Mouse (Mus musculus) limb, embryonic 11.5 days (tissue): ENCODE measurements around the gene Vps18. TPM values are rescaled to one million over a fixed set of nuclear protein-coding genes. Genes with fewer than 3 reads are reported as not detected.
A peak's percentile ranks its signal among the peaks of the same experiment; 100 is the strongest.

Source experiments
- ATAC-seq: fragments of 200-750 bp; cut with Nextera tagmentation; 2 replicates; pipeline ENCODE4 v1.8.0; 2017; ENCODE audit warnings: low read depth; ENCODE audit not compliant: insufficient number of reproducible peaks, low FRiP score, low TSS enrichment
- DNase-seq: peaks from one replicate; pipeline ENCODE4 v3.0.0-alpha.2; 2015; ENCODE audit warnings: low spot score
- H3K27ac ChIP-seq: fragments of 300-500 bp; sonication (generic); replicated peaks from 2 replicates; pipeline ENCODE4 v1.5.1; 2014; ENCODE audit warnings: low read depth, mild to moderate bottlenecking, low read length
- H3K27me3 ChIP-seq: fragments of 300-500 bp; sonication (generic); 2 replicates; pipeline ENCODE4 v1.6.1; 2014; ENCODE audit warnings: mild to moderate bottlenecking, low read length, mixed read lengths; ENCODE audit not compliant: control insufficient read depth, insufficient read depth
- H3K36me3 ChIP-seq: fragments of 300-500 bp; sonication (generic); 2 replicates; pipeline ENCODE4 v1.6.1; 2014; ENCODE audit warnings: mild to moderate bottlenecking, low read length, moderate library complexity, mixed read lengths; ENCODE audit not compliant: control insufficient read depth, insufficient read depth
- H3K4me1 ChIP-seq: fragments of 300-500 bp; sonication (generic); 2 replicates; pipeline ENCODE4 v1.6.1; 2014; ENCODE audit warnings: low read length, mixed read lengths; ENCODE audit not compliant: control insufficient read depth, insufficient read depth
- H3K4me2 ChIP-seq: fragments of 300-500 bp; sonication (generic); 2 replicates; pipeline ENCODE4 v1.6.1; 2014; ENCODE audit warnings: low read depth, mild to moderate bottlenecking, moderate library complexity; ENCODE audit not compliant: severe bottlenecking
- H3K4me3 ChIP-seq: fragments of 300-500 bp; sonication (generic); 2 replicates; pipeline ENCODE4 v1.5.1; 2014; ENCODE audit warnings: low read depth, low read length
- H3K9ac ChIP-seq: fragments of 300-500 bp; sonication (generic); 2 replicates; pipeline ENCODE4 v1.6.1; 2014; ENCODE audit warnings: mild to moderate bottlenecking, low read length
- H3K9me3 ChIP-seq: fragments of 300-500 bp; sonication (generic); 2 replicates; pipeline ENCODE4 v1.6.1; 2016; ENCODE audit warnings: low read length; ENCODE audit not compliant: control insufficient read depth
- WGBS: fragments of 180-500 bp; shearing (Covaris S2); extraction: QIAGEN DNeasy Blood & Tissue Kit; methylation state at CpG from one replicate; pipeline ENCODE4 v1.1.7; 2014; 5-methylcytosine and 5-hydroxymethylcytosine counted together
- polyA plus RNA-seq: library from polyadenylated mRNA; unstranded; fragments of >200 nt; fragmentation: Nextera tagmentation; extraction: Ambion mirVana; gene quantifications from 2 replicates; pipeline ENCODE4 v1.2.1, GENCODE M21; 2014

Gene Vps18
- 12.1 and 14.6 TPM in 2 replicates for polyA plus RNA-seq

- Histone ChIP-seq H3K36me3 (peaks cover 5% of the 10 kb centered on the region; the same call in 1 of the 2 replicates), H3K27me3 (no peaks in the 10 kb centered on the region), H3K9ac (peak within 1 kb of the TSS; percentile 79), H3K27ac (no peak within 1 kb of the TSS), H3K4me3 (peak within 1 kb of the TSS; percentile 74), H3K9me3 (no peaks in the 10 kb centered on the region), H3K4me2 (peak within 1 kb of the TSS; percentile 90), H3K4me1 (peaks cover 2% of the 10 kb centered on the region; the same call in 1 of the 2 replicates)
- under 1% methylated on average over 31 of the region's 31 CpGs for WGBS
- peak; percentile 92 for ATAC-seq
- DNase-seq: peak; percentile 100
Observed at GRCm38 (mm10) chr2:119288270-119288882, at the start of gene Vps18. Gene Vps18 (plus strand): TSS chr2:119288740.

GRCm38 (mm10) chr2:119240075-119240818, 48.3 kb upstream of the Vps18 start:
- ATAC-seq: no peak
- Histone ChIP-seq H3K9me3 (no peaks in the 10 kb centered on the region), H3K9ac (no peak overlapping the region), H3K36me3 (no peaks in the 10 kb centered on the region), H3K27ac (no peak overlapping the region), H3K4me1 (peaks cover 11% of the 10 kb centered on the region), H3K4me2 (no peak overlapping the region), H3K27me3 (peaks cover 44% of the 10 kb centered on the region), H3K4me3 (no peak overlapping the region)
- no peak for DNase-seq
- WGBS: 51% methylated on average over 4 of the region's 4 CpGs

GRCm38 (mm10) chr2:119240819-119241186, 47.7 kb upstream of the Vps18 start:
- Histone ChIP-seq H3K27me3 (peaks cover 41% of the 10 kb centered on the region), H3K4me1 (peaks cover 11% of the 10 kb centered on the region), H3K9ac (no peak overlapping the region), H3K4me2 (no peak overlapping the region), H3K36me3 (no peaks in the 10 kb centered on the region), H3K4me3 (no peak overlapping the region), H3K27ac (no peak overlapping the region), H3K9me3 (no peaks in the 10 kb centered on the region)
- ATAC-seq: no peak
- no peak for DNase-seq
- 89% methylated on average over 4 of the region's 4 CpGs for WGBS

GRCm38 (mm10) chr2:119242548-119242947, 46.0 kb upstream of the Vps18 start:
- Histone ChIP-seq H3K4me2 (no peak overlapping the region), H3K4me3 (no peak overlapping the region), H3K36me3 (no peaks in the 10 kb centered on the region), H3K27me3 (peaks cover 24% of the 10 kb centered on the region), H3K4me1 (peaks cover 6% of the 10 kb centered on the region; the same call in 1 of the 2 replicates), H3K9me3 (no peaks in the 10 kb centered on the region), H3K9ac (no peak overlapping the region), H3K27ac (no peak overlapping the region)
- no peak for DNase-seq
- ATAC-seq: no peak
- 87% methylated on average over 9 of the region's 9 CpGs for WGBS

GRCm38 (mm10) chr2:119245246-119245645, 43.3 kb upstream of the Vps18 start:
- H3K27ac ChIP-seq: no peak overlapping the region
- 0 out of 2 replicates have a peak, but pooled peaks cover 2% of the 10 kb centered on the region for H3K4me1 ChIP-seq
- 93% methylated on average over 7 of the region's 7 CpGs for WGBS
- DNase-seq: no peak
- no peak overlapping the region for H3K4me2 ChIP-seq
- H3K9ac ChIP-seq: no peak overlapping the region
- no peaks in the 10 kb centered on the region for H3K27me3 ChIP-seq
- H3K36me3 ChIP-seq: no peaks in the 10 kb centered on the region
- H3K9me3 ChIP-seq: no peaks in the 10 kb centered on the region
- no peak overlapping the region for H3K4me3 ChIP-seq
- ATAC-seq: no peak

GRCm38 (mm10) chr2:119247904-119248303, 40.6 kb upstream of the Vps18 start:
- DNase-seq: no peak
- 90% methylated on average over 9 of the region's 9 CpGs for WGBS
- no peaks in the 10 kb centered on the region for H3K36me3 ChIP-seq
- H3K4me2 ChIP-seq: no peak overlapping the region
- H3K27me3 ChIP-seq: no peaks in the 10 kb centered on the region
- ATAC-seq: no peak
- H3K27ac ChIP-seq: no peak overlapping the region
- H3K9me3 ChIP-seq: no peaks in the 10 kb centered on the region
- 0 out of 2 replicates have a peak, but pooled peaks cover 2% of the 10 kb centered on the region for H3K4me1 ChIP-seq
- no peak overlapping the region for H3K9ac ChIP-seq
- H3K4me3 ChIP-seq: no peak overlapping the region

GRCm38 (mm10) chr2:119249592-119250061, 38.9 kb upstream of the Vps18 start:
- 79% methylated on average over 4 of the region's 4 CpGs for WGBS

GRCm38 (mm10) chr2:119250377-119250776, 38.2 kb upstream of the Vps18 start:
- Histone ChIP-seq H3K4me1 (0 out of 2 replicates have a peak, but pooled peaks cover 2% of the 10 kb centered on the region), H3K4me2 (no peak overlapping the region), H3K27me3 (peaks cover 6% of the 10 kb centered on the region; the same call in 1 of the 2 replicates), H3K27ac (no peak overlapping the region), H3K9ac (no peak overlapping the region), H3K4me3 (no peak overlapping the region), H3K36me3 (no peaks in the 10 kb centered on the region), H3K9me3 (no peaks in the 10 kb centered on the region)
- ATAC-seq (no peak), DNase-seq (no peak)
- 64% methylated on average over 5 of the region's 5 CpGs for WGBS

More at GRCm38 (mm10) chr2:119249592-119250061, 38.9 kb upstream of the Vps18 start:
- Histone ChIP-seq H3K9ac (no peak overlapping the region), H3K27ac (no peak overlapping the region), H3K36me3 (no peaks in the 10 kb centered on the region), H3K9me3 (no peaks in the 10 kb centered on the region), H3K4me1 (0 out of 2 replicates have a peak, but pooled peaks cover 2% of the 10 kb centered on the region), H3K4me2 (no peak overlapping the region), H3K4me3 (no peak overlapping the region), H3K27me3 (0 out of 2 replicates have a peak, but pooled peaks cover 3% of the 10 kb centered on the region)
- no peak for ATAC-seq
- no peak for DNase-seq
